Mouse (Mus musculus) lung, postnatal 0 days (tissue): ENCODE results near the gene Slc17a6.

Experiments used
- CTCF ChIP-seq: IDR thresholded peaks from 2 replicates; pipeline ENCODE4 v1.5.1; 2016; ENCODE audit warnings: antibody characterized with exemption, mild to moderate bottlenecking
- EP300 ChIP-seq: IDR thresholded peaks from 2 replicates; pipeline ENCODE4 v1.6.1; 2016; ENCODE audit warnings: antibody characterized with exemption, mild to moderate bottlenecking, control low read depth

DNA sequence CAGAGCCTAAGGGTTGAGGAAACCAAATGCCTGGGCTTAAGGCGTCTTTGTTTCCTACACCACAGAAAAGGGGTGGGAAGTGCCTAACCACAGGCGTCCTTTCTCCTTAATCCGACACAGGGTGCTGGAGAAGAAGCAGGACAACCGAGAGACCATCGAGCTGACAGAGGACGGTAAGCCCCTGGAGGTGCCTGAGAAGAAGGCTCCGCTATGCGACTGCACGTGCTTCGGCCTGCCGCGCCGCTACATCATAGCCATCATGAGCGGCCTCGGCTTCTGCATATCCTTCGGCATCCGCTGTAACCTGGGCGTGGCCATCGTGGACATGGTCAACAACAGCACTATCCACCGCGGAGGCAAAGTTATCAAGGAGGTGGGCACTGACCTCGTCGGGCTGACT, 3.4 kb downstream of the Slc17a6 start:
- no peak for TF ChIP-seq CTCF
- TF ChIP-seq EP300 = no peak
